Mouse (Mus musculus): ENCODE data around the gene Ykt6. TPM values are rescaled to one million over a fixed set of nuclear protein-coding genes. Genes with fewer than 3 reads are reported as not detected.
"Not testable (repeated sequence)": the region's sequence is repeated elsewhere in the genome, so short reads cannot be mapped to it uniquely, and the experiment has no call there.

Gene Ykt6
- 100 to 1,000 TPM; 130 to 133 TPM for total RNA-seq (2021)

GRCm38 (mm10) chr11:5955546-5956276 is at the start of gene Ykt6:
TSS of gene Ykt6 (plus strand) at chr11:5955693.
- intact Hi-C loops (cut with DNase I), result loop anchor here (5.0 kb wide), 1 partner anchor 78 kb away; the partner anchor contains the start of gene Pold2
- DNase-seq (ENCODE audit: extremely low spot score in 1 of 2, low spot score in 2 of 2), result peak; percentile 92 to 98

- intact Hi-C loops (cut with DNase I), result no loop called here
- DNase-seq (ENCODE audit: extremely low spot score in 1 of 2, low spot score in 2 of 2), result peak in 1 of 2 experiments; percentile 14
Observed at GRCm38 (mm10) chr11:5905778-5906518, 49.5 kb upstream of the Ykt6 start.

GRCm38 (mm10) chr11:5907096-5907495 is 48.4 kb upstream of the Ykt6 start:
- DNase-seq (ENCODE audit: extremely low spot score in 1 of 2, low spot score in 2 of 2), result no peak
- intact Hi-C loops (cut with DNase I), result no loop called here

- intact Hi-C loops (cut with DNase I), result no loop called here
- DNase-seq (ENCODE audit: extremely low spot score in 1 of 2, low spot score in 2 of 2), result no peak
Observed at GRCm38 (mm10) chr11:5908642-5909041, 46.9 kb upstream of the Ykt6 start.

GRCm38 (mm10) chr11:5912635-5913034 is 42.9 kb upstream of the Ykt6 start:
- peak; percentile 52 to 68 for DNase-seq (ENCODE audit: extremely low spot score in 1 of 2, low spot score in 2 of 2)
- intact Hi-C loops (cut with DNase I), result no loop called here

- intact Hi-C loops (cut with DNase I), result no loop called here
- DNase-seq (ENCODE audit: extremely low spot score in 1 of 2, low spot score in 2 of 2), result no peak
Observed at GRCm38 (mm10) chr11:5913256-5913655, 42.2 kb upstream of the Ykt6 start.

GRCm38 (mm10) chr11:5913936-5914335 is 41.6 kb upstream of the Ykt6 start:
- DNase-seq (ENCODE audit: extremely low spot score in 1 of 2, low spot score in 2 of 2), result no peak
- intact Hi-C loops (cut with DNase I), result no loop called here

GRCm38 (mm10) chr11:5914940-5915339 is 40.6 kb upstream of the Ykt6 start:
- no peak for DNase-seq (ENCODE audit: extremely low spot score in 1 of 2, low spot score in 2 of 2)
- intact Hi-C loops (cut with DNase I), result no loop called here

GRCm38 (mm10) chr11:5915429-5916177 is 39.9 kb upstream of the Ykt6 start:
- intact Hi-C loops (cut with DNase I), result no loop called here
- no peak for DNase-seq (ENCODE audit: extremely low spot score in 1 of 2, low spot score in 2 of 2)

GRCm38 (mm10) chr11:5916178-5916548 is 39.3 kb upstream of the Ykt6 start:
- intact Hi-C loops (cut with DNase I), result no loop called here

GRCm38 (mm10) chr11:5918111-5918510 is 37.4 kb upstream of the Ykt6 start:
- intact Hi-C loops (cut with DNase I), result no loop called here
- DNase-seq (ENCODE audit: extremely low spot score in 1 of 2, low spot score in 2 of 2), result no peak

More at GRCm38 (mm10) chr11:5916178-5916548, 39.3 kb upstream of the Ykt6 start:
- DNase-seq (ENCODE audit: extremely low spot score in 1 of 2, low spot score in 2 of 2), result no peak

GRCm38 (mm10) chr11:5919606-5920005 is 35.9 kb upstream of the Ykt6 start:
- intact Hi-C loops (cut with DNase I), result no loop called here
- DNase-seq (ENCODE audit: extremely low spot score in 1 of 2, low spot score in 2 of 2), result no peak

GRCm38 (mm10) chr11:5920323-5920960 is 35.1 kb upstream of the Ykt6 start:
- intact Hi-C loops (cut with DNase I), result no loop called here
- DNase-seq (ENCODE audit: extremely low spot score in 1 of 2, low spot score in 2 of 2), result no peak

- intact Hi-C loops (cut with DNase I), result no loop called here
- no peak for DNase-seq (ENCODE audit: extremely low spot score in 1 of 2, low spot score in 2 of 2)
Observed at GRCm38 (mm10) chr11:5924699-5925098, 30.8 kb upstream of the Ykt6 start.

- intact Hi-C loops (cut with DNase I), result no loop called here
- no peak for DNase-seq (ENCODE audit: extremely low spot score in 1 of 2, low spot score in 2 of 2)
Observed at GRCm38 (mm10) chr11:5926696-5927220, 28.7 kb upstream of the Ykt6 start.

- DNase-seq (ENCODE audit: extremely low spot score in 1 of 2, low spot score in 2 of 2), result no peak
- intact Hi-C loops (cut with DNase I), result no loop called here
Observed at GRCm38 (mm10) chr11:5930578-5930977, 24.9 kb upstream of the Ykt6 start.

- intact Hi-C loops (cut with DNase I), result not testable (repeated sequence)
Observed at GRCm38 (mm10) chr11:5931947-5932346, 23.5 kb upstream of the Ykt6 start.

GRCm38 (mm10) chr11:5934531-5934930 is 21.0 kb upstream of the Ykt6 start:
- DNase-seq (ENCODE audit: extremely low spot score in 1 of 2, low spot score in 2 of 2); intact Hi-C loops (cut with DNase I): not testable (repeated sequence)

More at GRCm38 (mm10) chr11:5931947-5932346, 23.5 kb upstream of the Ykt6 start:
- not testable (repeated sequence) for DNase-seq (ENCODE audit: extremely low spot score in 1 of 2, low spot score in 2 of 2)

- intact Hi-C loops (cut with DNase I), result no loop called here
- no peak for DNase-seq (ENCODE audit: extremely low spot score in 1 of 2, low spot score in 2 of 2)
Observed at GRCm38 (mm10) chr11:5942966-5943365, 12.5 kb upstream of the Ykt6 start.
